Mouse (Mus musculus): ENCODE measurements around the gene Tagln2.

The Tagln2 gene

GRCm38 (mm10) chr1:172481111-172481510, 18.7 kb upstream of the Tagln2 start:
- no peak for DNase-seq (ENCODE audit: low spot score in 2 of 2)

- DNase-seq (ENCODE audit: low spot score in 2 of 2), result peak; percentile 66 to 82
Measured at GRCm38 (mm10) chr1:172481540-172482280, 18.1 kb upstream of the Tagln2 start, which contains the start of gene Igsf9. TSS of gene Igsf9 (plus strand) at chr1:172481788.

GRCm38 (mm10) chr1:172482518-172483360, 17.1 kb upstream of the Tagln2 start:
- no peak for DNase-seq (ENCODE audit: low spot score in 2 of 2)

GRCm38 (mm10) chr1:172483361-172483660, 16.5 kb upstream of the Tagln2 start:
- no peak for DNase-seq (ENCODE audit: low spot score in 2 of 2)

- no peak for DNase-seq (ENCODE audit: low spot score in 2 of 2)
Measured at GRCm38 (mm10) chr1:172484236-172484635, 15.6 kb upstream of the Tagln2 start.

GRCm38 (mm10) chr1:172484671-172485070, 15.2 kb upstream of the Tagln2 start:
- DNase-seq (ENCODE audit: low spot score in 2 of 2), result no peak

GRCm38 (mm10) chr1:172485821-172486220, 14.0 kb upstream of the Tagln2 start:
- DNase-seq (ENCODE audit: low spot score in 2 of 2), result no peak

GRCm38 (mm10) chr1:172486236-172486635, 13.6 kb upstream of the Tagln2 start:
- DNase-seq (ENCODE audit: low spot score in 2 of 2), result no peak

- DNase-seq (ENCODE audit: low spot score in 2 of 2), result no peak
Measured at GRCm38 (mm10) chr1:172486651-172487050, 13.2 kb upstream of the Tagln2 start.

- DNase-seq (ENCODE audit: low spot score in 2 of 2), result no peak
Measured at GRCm38 (mm10) chr1:172487859-172488258, 12.0 kb upstream of the Tagln2 start.

GRCm38 (mm10) chr1:172488831-172489230, 11.0 kb upstream of the Tagln2 start:
- no peak for DNase-seq (ENCODE audit: low spot score in 2 of 2)

- no peak for DNase-seq (ENCODE audit: low spot score in 2 of 2)
Measured at GRCm38 (mm10) chr1:172489585-172490250, 10.1 kb upstream of the Tagln2 start.

- DNase-seq (ENCODE audit: low spot score in 2 of 2), result peak; percentile 60 to 77
Measured at GRCm38 (mm10) chr1:172490261-172490661, 9.6 kb upstream of the Tagln2 start.

- no peak for DNase-seq (ENCODE audit: low spot score in 2 of 2)
Measured at GRCm38 (mm10) chr1:172492047-172492446, 7.8 kb upstream of the Tagln2 start.

GRCm38 (mm10) chr1:172493516-172493915, 6.3 kb upstream of the Tagln2 start:
- DNase-seq (ENCODE audit: low spot score in 2 of 2), result no peak

- DNase-seq (ENCODE audit: low spot score in 2 of 2), result no peak
Measured at GRCm38 (mm10) chr1:172496030-172496429, 3.8 kb upstream of the Tagln2 start.

GRCm38 (mm10) chr1:172497428-172497827, 2.4 kb upstream of the Tagln2 start:
- DNase-seq (ENCODE audit: low spot score in 2 of 2), result no peak

- no peak for DNase-seq (ENCODE audit: low spot score in 2 of 2)
Measured at GRCm38 (mm10) chr1:172500451-172501370, 864 bp downstream of the Tagln2 start.

GRCm38 (mm10) chr1:172501371-172502144, 1.7 kb downstream of the Tagln2 start:
- peak in 1 of 2 experiments; percentile 41 for DNase-seq (ENCODE audit: low spot score in 2 of 2)
